Mouse (Mus musculus): ENCODE measurements around the gene Lsamp.

Gene Lsamp

GRCm38 (mm10) chr16:42123826-42124225, 2139.7 kb downstream of the Lsamp start:
- DNase-seq: no peak

- DNase-seq: no peak
Observed at GRCm38 (mm10) chr16:42126061-42126460, 2141.9 kb downstream of the Lsamp start.

GRCm38 (mm10) chr16:42147164-42147563, 2163.0 kb downstream of the Lsamp start:
- no peak for DNase-seq

GRCm38 (mm10) chr16:42149216-42149942, 2165.2 kb downstream of the Lsamp start:
- no peak for DNase-seq

- DNase-seq: no peak
Observed at GRCm38 (mm10) chr16:42152640-42153039, 2168.5 kb downstream of the Lsamp start.

- DNase-seq: no peak
Observed at GRCm38 (mm10) chr16:42157816-42158215, 2173.7 kb downstream of the Lsamp start.

GRCm38 (mm10) chr16:42164941-42165340, 2180.8 kb downstream of the Lsamp start:
- peak; percentile 18 to 32 for DNase-seq

GRCm38 (mm10) chr16:42168292-42168691, 2184.1 kb downstream of the Lsamp start:
- DNase-seq: no peak

- DNase-seq: peak; percentile 37 to 50
Observed at GRCm38 (mm10) chr16:42169447-42170140, 2185.4 kb downstream of the Lsamp start.

GRCm38 (mm10) chr16:42172476-42172875, 2188.3 kb downstream of the Lsamp start:
- DNase-seq: peak; percentile 22 to 43

GRCm38 (mm10) chr16:42178866-42179265, 2194.7 kb downstream of the Lsamp start:
- no peak for DNase-seq

- DNase-seq: no peak
Observed at GRCm38 (mm10) chr16:42180025-42180424, 2195.9 kb downstream of the Lsamp start.

GRCm38 (mm10) chr16:42180473-42180872, 2196.3 kb downstream of the Lsamp start:
- DNase-seq: no peak

- DNase-seq: peak in 1 of 2 experiments; percentile 16
Observed at GRCm38 (mm10) chr16:42189431-42190081, 2205.4 kb downstream of the Lsamp start.

- peak; percentile 78 to 83 for DNase-seq
Observed at GRCm38 (mm10) chr16:42190114-42191045, 2206.2 kb downstream of the Lsamp start.
